Comparison of ENCODE assay signal across 10 mouse cellular contexts in the genomic region with DNA sequence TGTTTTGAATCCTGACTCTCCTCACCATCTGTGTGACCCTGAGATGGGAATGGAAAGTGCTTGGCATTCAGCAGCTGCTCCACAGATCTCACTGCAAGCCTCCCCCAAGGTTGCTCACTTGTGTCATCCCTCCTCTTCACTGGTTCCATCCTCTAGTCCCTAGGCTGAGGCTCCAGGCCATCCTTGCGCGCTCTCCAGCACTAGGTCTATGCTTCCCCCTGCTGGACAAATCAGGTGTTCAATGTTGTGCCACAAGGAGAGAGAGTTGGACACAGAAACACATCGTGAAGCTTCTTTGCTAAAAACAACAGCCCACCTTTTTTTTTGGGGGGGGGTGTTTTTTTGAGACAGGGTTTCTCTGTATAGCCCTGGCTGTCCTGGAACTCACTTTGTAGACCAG. TPM values are rescaled to one million over a fixed set of nuclear protein-coding genes. Genes with fewer than 3 reads are reported as not detected.
A peak's percentile ranks its signal among the peaks of the same experiment; 100 is the strongest.
DNase-seq lines count a peak whose midpoint lies in the region; ATAC-seq and TF ChIP-seq lines count a peak whose summit lies in the region.
"Had no signal": no experiment of that assay in that cellular context is flagged by ENCODE, and none has a peak within 500 bp of the region (broad histone marks: within the 10 kb centered on the region; RNA-seq: fewer than 3 reads in every experiment).

No protein-coding gene starts in this region.

- TF ChIP-seq CTCF in liver, embryonic 14.5 days (IDR thresholded peaks at IDR 0.05; ENCODE audit: low read depth), result peak; percentile 90

- H3K9ac ChIP-seq in heart, embryonic 16.5 days (ENCODE audit: low read length), result no peak overlapping the region
- no peak overlapping the region for H3K9ac ChIP-seq in liver, embryonic 14.5 days (replicated peaks)
- no peak overlapping the region for H3K9ac ChIP-seq in neural tube, embryonic 15.5 days (replicated peaks)
- H3K9ac ChIP-seq: embryonic facial prominence, embryonic 12.5 days had no signal

- peaks cover 12% of the 10 kb centered on the region for H3K27me3 ChIP-seq in heart, embryonic 16.5 days (ENCODE audit: control insufficient read depth, insufficient read depth, low read length)
- H3K27me3 ChIP-seq in liver, embryonic 14.5 days (ENCODE audit: control insufficient read depth, insufficient read depth, low read length), result peaks cover 26% of the 10 kb centered on the region
- peaks cover 20% of the 10 kb centered on the region for H3K27me3 ChIP-seq in neural tube, embryonic 15.5 days (replicated peaks)

- WGBS in heart, embryonic 16.5 days, result 5% methylated on average over 3 of the region's 3 CpGs
- whole genome bisulfite sequencing in liver, embryonic 14.5 days (ENCODE audit: insufficient replicate concordance), result 9% methylated on average over 3 of the region's 3 CpGs
- 12% methylated on average over 3 of the region's 3 CpGs for WGBS in neural tube, embryonic 15.5 days

- H3K27ac ChIP-seq in heart, embryonic 16.5 days (ENCODE audit: low read length), result no peak overlapping the region
- no peak overlapping the region for H3K27ac ChIP-seq in liver, embryonic 14.5 days
- no peak overlapping the region for H3K27ac ChIP-seq in neural tube, embryonic 15.5 days (replicated peaks)
- H3K27ac ChIP-seq: embryonic facial prominence, embryonic 12.5 days had no signal

- H3K9me3 ChIP-seq in heart, embryonic 16.5 days (replicated peaks; ENCODE audit: control insufficient read depth, low read length), result no peaks in the 10 kb centered on the region
- H3K9me3 ChIP-seq in liver, embryonic 14.5 days (ENCODE audit: control insufficient read depth, low read length), result no peaks in the 10 kb centered on the region
- no peaks in the 10 kb centered on the region for H3K9me3 ChIP-seq in neural tube, embryonic 15.5 days (replicated peaks)
- H3K9me3 ChIP-seq: embryonic facial prominence, embryonic 12.5 days had no signal

- TF ChIP-seq EP300 in liver, embryonic 14.5 days (IDR thresholded peaks at IDR 0.05; ENCODE audit: low read depth), result no peak

- ATAC-seq in heart, embryonic 16.5 days (replicated peaks; ENCODE audit: extremely low read depth, insufficient read depth, low FRiP score), result peak; percentile 77; the same call in 1 of the 2 replicates
- no peak for ATAC-seq in liver, embryonic 14.5 days (ENCODE audit: insufficient read depth)
- peak; percentile 48; the same call in 1 of the 2 replicates for ATAC-seq in neural tube, embryonic 15.5 days (ENCODE audit: low FRiP score)

- H3K4me2 ChIP-seq in heart, embryonic 16.5 days (ENCODE audit: low read depth, low read length), result no peak overlapping the region
- no peak overlapping the region for H3K4me2 ChIP-seq in liver, embryonic 14.5 days (ENCODE audit: low read depth)
- H3K4me2 ChIP-seq in neural tube, embryonic 15.5 days, result no peak overlapping the region
- H3K4me2 ChIP-seq: embryonic facial prominence, embryonic 12.5 days had no signal

- peak; percentile 65 to 73 for DNase-seq in B cell, adult 2 months
- peak; percentile 86 to 94 for DNase-seq in adrenal gland, adult (ENCODE audit: inconsistent age in 2 of 2, low spot score in 1 of 2)
- peak; percentile 87 for DNase-seq in embryo, embryonic 11 days
- DNase-seq in kidney, postnatal 25 days, result peak; percentile 62 to 80
- peak; percentile 30 to 42 (median 41) for DNase-seq in liver, embryonic 14.5 days (ENCODE audit: low read depth in 3 of 3, low spot score in 3 of 3)
- DNase-seq in thymus, postnatal 0 days (ENCODE audit: low spot score), result peak; percentile 53

- H3K36me3 ChIP-seq in heart, embryonic 16.5 days (ENCODE audit: control insufficient read depth, insufficient read depth), result peaks cover 3% of the 10 kb centered on the region; the same call in 1 of the 2 replicates
- no peaks in the 10 kb centered on the region for H3K36me3 ChIP-seq in liver, embryonic 14.5 days (replicated peaks; ENCODE audit: control insufficient read depth, insufficient read depth, low read depth)
- H3K36me3 ChIP-seq in neural tube, embryonic 15.5 days, result peaks cover 30% of the 10 kb centered on the region

- H3K4me1 ChIP-seq in heart, embryonic 16.5 days (ENCODE audit: control insufficient read depth, insufficient read depth, low read length), result no peaks in the 10 kb centered on the region
- no peaks in the 10 kb centered on the region for H3K4me1 ChIP-seq in liver, embryonic 14.5 days (replicated peaks; ENCODE audit: control insufficient read depth in 2 of 2, insufficient read depth in 2 of 2, low read length in 1 of 2)
- peaks cover 9% of the 10 kb centered on the region for H3K4me1 ChIP-seq in neural tube, embryonic 15.5 days

- no peak overlapping the region for H3K4me3 ChIP-seq in heart, embryonic 16.5 days (ENCODE audit: low read length)
- no peak overlapping the region for H3K4me3 ChIP-seq in liver, embryonic 14.5 days (ENCODE audit: insufficient read depth in 1 of 2, low read depth in 2 of 2, low read length in 2 of 2)
- no peak overlapping the region for H3K4me3 ChIP-seq in neural tube, embryonic 15.5 days (replicated peaks)
- H3K4me3 ChIP-seq: embryonic facial prominence, embryonic 12.5 days; myocyte had no signal

RNA-seq across cellular contexts. Expression of a gene that starts 19.6 kb away (rescaled TPM):
- polyA plus RNA-seq in heart, embryonic 16.5 days (2015; fragmentation: Nextera tagmentation; extraction: Ambion mirVana), result 8.1 and 10.8 TPM in 2 replicates
- 4.6 and 4.9 TPM in 2 replicates for polyA plus RNA-seq in liver, embryonic 14.5 days (2012; rRNA removed)
- 4.5 and 5.4 TPM in 2 replicates for polyA plus RNA-seq in liver, embryonic 14.5 days (2014; fragmentation: Nextera tagmentation; extraction: Ambion mirVana)
- 15.1 and 17.8 TPM in 2 replicates for polyA plus RNA-seq in neural tube, embryonic 15.5 days (2015; fragmentation: Nextera tagmentation; extraction: Ambion mirVana)
- 4.9 and 5.0 TPM in 2 replicates for polyA plus RNA-seq in thymus, postnatal 0 days (2015; fragmentation: Nextera tagmentation; extraction: Ambion mirVana)

RNA-seq across cellular contexts. Expression of a gene that starts 20.1 kb away (rescaled TPM):
- 0.17 and 0.30 TPM in 2 replicates for polyA plus RNA-seq in heart, embryonic 16.5 days (2015; fragmentation: Nextera tagmentation; extraction: Ambion mirVana)
- 0.06 and 0.10 TPM in 2 replicates for polyA plus RNA-seq in liver, embryonic 14.5 days (2012; rRNA removed)
- polyA plus RNA-seq in liver, embryonic 14.5 days (2014; fragmentation: Nextera tagmentation; extraction: Ambion mirVana), result 0.06 and 0.13 TPM in 2 replicates
- 7.9 and 8.9 TPM in 2 replicates for polyA plus RNA-seq in neural tube, embryonic 15.5 days (2015; fragmentation: Nextera tagmentation; extraction: Ambion mirVana)
- 0.09 TPM in 1 of 2 replicates, not detected in the other for polyA plus RNA-seq in thymus, postnatal 0 days (2015; fragmentation: Nextera tagmentation; extraction: Ambion mirVana)
- polyA plus RNA-seq: myocyte had no signal
